Mouse (Mus musculus): ENCODE results near the gene Mpi. TPM values are rescaled to one million over a fixed set of nuclear protein-coding genes. Genes with fewer than 3 reads are reported as not detected.

Gene Mpi
- polyA plus RNA-seq, 1 experiment from 2014 or later: 81.2 TPM

DNA sequence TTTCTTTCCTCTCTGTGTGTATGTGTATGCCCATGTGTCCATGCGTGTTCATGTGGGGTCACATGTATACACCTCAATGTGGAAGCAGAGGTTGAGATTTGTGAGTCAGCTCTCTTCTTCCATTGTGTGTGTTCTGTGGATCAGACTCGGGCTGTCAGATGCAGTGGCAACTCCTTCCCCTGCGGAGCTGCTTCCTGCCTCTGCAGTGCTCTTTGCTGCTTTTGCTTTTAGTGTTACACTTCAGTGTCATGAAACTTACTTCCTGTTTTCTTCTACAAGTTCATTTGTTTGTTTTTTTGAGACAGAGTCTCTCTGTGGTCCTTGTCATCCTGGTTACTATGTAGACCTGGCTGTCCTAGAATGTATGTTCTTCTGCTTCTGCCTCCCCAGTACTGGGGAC lies 32.4 kb upstream of the Mpi start:
- 93% methylated on average over 3 of the region's 3 CpGs for WGBS
- Histone ChIP-seq H3K27me3 (replicated peaks) (no peaks in the 10 kb centered on the region), H3K27ac (no peak overlapping the region), H3K4me1 (peaks cover 8% of the 10 kb centered on the region), H3K4me2 (no peak overlapping the region), H3K9ac (no peak overlapping the region), H3K9me3 (no peaks in the 10 kb centered on the region), H3K4me3 (no peak overlapping the region), H3K36me3 (replicated peaks) (peaks cover 28% of the 10 kb centered on the region)
- no peak for ATAC-seq (replicated peaks)

DNA sequence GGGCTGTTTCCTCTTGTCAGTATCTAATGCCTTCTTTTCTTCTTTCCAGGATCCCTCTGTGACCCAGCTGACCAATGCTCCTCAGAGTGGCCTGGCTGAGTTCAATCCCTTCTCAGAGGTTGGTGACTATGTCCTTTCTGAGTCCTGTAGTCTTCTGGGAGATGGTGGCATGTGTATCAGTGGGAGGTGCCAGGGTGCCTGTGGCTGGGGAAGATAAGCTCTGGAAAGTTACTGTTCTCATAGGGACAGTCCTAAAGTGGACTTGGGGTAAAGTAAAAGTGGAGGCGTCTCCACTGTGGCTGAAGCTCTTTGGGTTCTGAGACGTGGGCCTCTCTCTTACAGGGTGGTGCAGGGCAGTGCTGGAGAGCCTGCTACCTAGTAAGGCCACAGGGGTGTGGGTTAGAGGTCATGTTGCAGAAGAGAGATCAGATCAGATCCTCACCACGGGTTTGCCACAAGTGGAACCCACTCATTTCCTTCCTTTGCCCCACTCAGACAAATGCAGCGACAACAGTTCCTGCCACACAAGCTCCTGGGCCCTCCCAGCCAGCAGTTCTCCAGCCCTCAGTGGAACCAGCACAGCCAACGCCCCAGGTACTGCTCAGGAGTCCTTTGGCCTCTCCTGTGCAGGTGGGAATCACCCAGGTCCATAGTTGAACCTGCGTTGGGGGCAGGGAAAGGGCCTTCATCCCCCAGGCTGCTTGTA lies 24.7 kb upstream of the Mpi start:
- no peaks in the 10 kb centered on the region for H3K27me3 ChIP-seq (replicated peaks)
- H3K9me3 ChIP-seq: no peaks in the 10 kb centered on the region
- no peak overlapping the region for H3K27ac ChIP-seq
- H3K9ac ChIP-seq: no peak overlapping the region
- H3K4me2 ChIP-seq: no peak overlapping the region
- ATAC-seq (replicated peaks): no peak
- H3K4me3 ChIP-seq: no peak overlapping the region
- no peaks in the 10 kb centered on the region for H3K4me1 ChIP-seq
- peaks cover 40% of the 10 kb centered on the region for H3K36me3 ChIP-seq (replicated peaks)
- WGBS: 91% methylated on average over 6 of the region's 6 CpGs

DNA sequence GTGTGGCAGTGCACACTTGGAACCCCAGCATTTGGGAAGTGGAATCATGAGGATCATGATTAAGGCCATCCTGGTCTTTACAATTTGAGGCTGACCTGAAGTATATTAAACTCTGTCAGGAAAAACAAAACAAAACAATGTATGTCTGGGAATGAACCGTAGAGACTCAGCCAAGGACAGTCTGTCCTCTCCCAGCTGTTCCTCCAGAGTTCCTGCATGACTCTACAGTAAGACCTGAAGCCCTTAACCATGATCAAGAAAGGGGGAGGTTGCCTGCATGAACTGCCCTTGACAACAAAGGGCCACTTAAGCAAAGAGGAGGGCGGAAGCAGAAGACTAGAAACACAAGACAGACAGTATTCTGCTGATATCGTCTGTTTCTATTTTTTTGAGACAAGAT lies 23.0 kb upstream of the Mpi start:
- ATAC-seq (replicated peaks): no peak
- 81% methylated on average over 3 of the region's 3 CpGs for WGBS
- Histone ChIP-seq H3K4me2 (no peak overlapping the region), H3K9me3 (no peaks in the 10 kb centered on the region), H3K36me3 (replicated peaks) (peaks cover 30% of the 10 kb centered on the region), H3K4me3 (no peak overlapping the region), H3K4me1 (no peaks in the 10 kb centered on the region), H3K9ac (no peak overlapping the region), H3K27me3 (replicated peaks) (no peaks in the 10 kb centered on the region), H3K27ac (no peak overlapping the region)

DNA sequence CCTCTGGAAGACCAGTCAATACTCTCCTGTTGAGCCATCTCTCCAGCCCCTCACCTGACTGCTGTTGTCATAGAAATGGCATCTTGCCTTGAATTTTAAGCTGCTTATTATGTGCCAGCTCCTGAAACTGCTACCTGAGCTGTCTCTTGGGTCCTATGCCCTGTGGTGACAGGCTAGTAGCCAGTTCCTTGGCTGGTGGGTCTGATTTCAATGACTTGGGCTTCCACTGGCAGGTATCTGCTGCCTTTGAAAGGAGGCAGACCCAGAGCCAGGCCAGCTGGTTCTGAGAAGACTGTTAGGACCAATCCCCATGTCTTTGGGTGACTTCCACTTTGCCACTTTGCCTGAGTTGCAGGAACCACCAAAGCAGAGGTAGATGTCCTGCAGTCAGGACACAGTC lies 21.8 kb upstream of the Mpi start:
- H3K4me3 ChIP-seq: no peak overlapping the region
- H3K4me1 ChIP-seq: no peaks in the 10 kb centered on the region
- no peak overlapping the region for H3K4me2 ChIP-seq
- H3K27me3 ChIP-seq (replicated peaks): no peaks in the 10 kb centered on the region
- H3K9ac ChIP-seq: no peak overlapping the region
- no peak overlapping the region for H3K27ac ChIP-seq
- no peaks in the 10 kb centered on the region for H3K9me3 ChIP-seq
- H3K36me3 ChIP-seq (replicated peaks): peaks cover 26% of the 10 kb centered on the region; the same call in 1 of the 2 replicates
- no peak for ATAC-seq (replicated peaks)

DNA sequence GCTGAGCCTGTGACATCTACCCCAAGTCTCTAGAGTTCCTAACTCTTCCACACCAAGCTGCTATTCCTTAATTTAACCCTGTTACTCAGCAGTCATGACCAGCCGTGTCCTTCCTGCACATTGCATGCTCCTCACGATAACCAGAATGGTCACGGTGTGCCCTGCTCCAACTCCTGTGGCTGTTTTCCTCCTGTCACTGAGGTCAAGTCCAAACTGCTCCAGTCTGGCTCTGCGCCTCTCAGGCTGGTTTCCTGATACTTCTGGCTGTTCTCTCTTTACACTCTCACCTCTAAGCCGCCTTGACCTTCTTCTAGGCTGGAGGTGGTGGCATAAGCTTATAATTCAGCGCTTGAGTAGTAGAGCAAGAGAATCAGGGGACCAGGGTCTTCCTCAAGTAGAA lies 15.9 kb upstream of the Mpi start:
- H3K36me3 ChIP-seq (replicated peaks): 0 out of 2 replicates have a peak, but pooled peaks cover 12% of the 10 kb centered on the region
- no peaks in the 10 kb centered on the region for H3K27me3 ChIP-seq (replicated peaks)
- no peaks in the 10 kb centered on the region for H3K9me3 ChIP-seq
- 96% methylated on average over 6 of the region's 6 CpGs for WGBS
- H3K4me3 ChIP-seq: no peak overlapping the region
- no peak for ATAC-seq (replicated peaks)
- no peak overlapping the region for H3K9ac ChIP-seq
- H3K4me2 ChIP-seq: no peak overlapping the region
- 0 out of 2 replicates have a peak, but pooled peaks cover 5% of the 10 kb centered on the region for H3K4me1 ChIP-seq
- H3K27ac ChIP-seq: no peak overlapping the region

DNA sequence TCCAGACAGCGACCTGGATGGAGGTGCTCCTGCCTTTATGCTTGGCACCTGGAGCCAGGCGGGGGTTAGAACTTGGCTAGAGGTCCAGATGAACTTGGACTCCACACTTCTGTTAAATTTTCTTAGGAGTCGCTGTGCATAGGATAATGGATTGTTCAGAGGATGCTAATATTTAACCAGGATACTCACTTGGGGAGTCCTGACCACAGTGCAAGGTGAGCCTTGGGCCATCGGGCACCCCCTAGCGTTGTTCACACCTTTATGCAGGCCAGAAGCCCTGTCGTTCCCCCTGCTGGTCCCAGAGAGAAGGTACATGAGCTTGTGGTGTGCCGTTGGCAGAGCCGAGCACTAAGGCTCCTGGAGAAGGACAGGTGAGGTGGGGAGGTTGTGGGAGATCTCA lies 14.3 kb upstream of the Mpi start:
- no peak overlapping the region for H3K4me2 ChIP-seq
- H3K9me3 ChIP-seq: no peaks in the 10 kb centered on the region
- 0 out of 2 replicates have a peak, but pooled peaks cover 12% of the 10 kb centered on the region for H3K36me3 ChIP-seq (replicated peaks)
- H3K27ac ChIP-seq: no peak overlapping the region
- ATAC-seq (replicated peaks): no peak
- H3K4me3 ChIP-seq: no peak overlapping the region
- no peak overlapping the region for H3K9ac ChIP-seq
- WGBS: 68% methylated on average over 8 of the region's 8 CpGs
- peaks cover 19% of the 10 kb centered on the region for H3K4me1 ChIP-seq
- no peaks in the 10 kb centered on the region for H3K27me3 ChIP-seq (replicated peaks)

DNA sequence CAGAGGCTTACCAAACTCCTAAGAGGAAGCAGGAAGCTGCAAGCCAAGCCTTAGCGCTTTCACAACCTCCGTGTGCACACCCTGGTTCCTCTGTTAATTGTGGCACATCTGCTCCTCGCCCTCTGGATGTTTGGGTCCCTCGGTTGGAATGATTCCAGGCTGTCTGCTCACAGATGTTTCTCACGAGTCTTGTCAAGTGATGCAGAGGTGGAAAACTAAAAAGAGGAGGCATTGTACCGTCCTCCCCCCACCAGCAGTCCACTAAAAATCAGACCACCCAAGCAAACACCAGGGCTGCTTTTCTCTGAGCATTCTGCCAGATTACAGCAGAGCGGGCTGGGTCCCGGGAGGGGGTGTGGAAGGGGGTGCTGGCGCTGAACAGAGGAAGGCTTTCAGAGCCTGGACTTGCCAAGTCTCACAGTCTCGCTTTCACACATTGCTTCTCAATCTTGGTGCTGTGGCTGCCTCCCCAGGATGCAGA lies 13.2 kb upstream of the Mpi start:
- H3K27ac ChIP-seq: peak overlapping the region; percentile 51; the same call in 1 of the 2 replicates
- ATAC-seq (replicated peaks): no peak
- no peaks in the 10 kb centered on the region for H3K9me3 ChIP-seq
- H3K4me1 ChIP-seq: peaks cover 27% of the 10 kb centered on the region
- no peak overlapping the region for H3K4me2 ChIP-seq
- no peak overlapping the region for H3K4me3 ChIP-seq
- no peak overlapping the region for H3K9ac ChIP-seq
- WGBS: 55% methylated on average over 10 of the region's 10 CpGs
- 0 out of 2 replicates have a peak, but pooled peaks cover 6% of the 10 kb centered on the region for H3K36me3 ChIP-seq (replicated peaks)
- no peaks in the 10 kb centered on the region for H3K27me3 ChIP-seq (replicated peaks)

DNA sequence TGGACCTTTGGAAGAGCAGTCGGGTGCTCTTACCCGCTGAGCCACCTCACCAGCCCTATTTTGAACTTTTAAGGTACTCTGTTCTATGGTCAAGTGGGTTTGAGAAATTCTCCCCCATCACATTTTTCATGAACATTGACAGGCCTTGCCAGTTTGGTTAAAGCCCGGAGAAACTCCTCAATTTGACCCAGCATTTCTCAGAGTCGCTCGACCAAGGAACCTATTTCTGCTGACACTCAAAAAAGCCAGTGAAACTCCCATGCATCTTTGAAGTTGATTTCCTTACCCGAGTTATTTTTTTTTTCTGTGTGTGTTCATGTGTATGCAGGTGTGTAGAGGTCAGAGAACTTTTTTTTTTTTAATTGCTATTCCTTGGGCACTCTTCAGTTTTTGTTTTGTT lies 12.0 kb upstream of the Mpi start:
- Histone ChIP-seq H3K4me3 (no peak overlapping the region), H3K27ac (no peak overlapping the region), H3K9me3 (no peaks in the 10 kb centered on the region), H3K4me2 (no peak overlapping the region), H3K4me1 (peaks cover 32% of the 10 kb centered on the region), H3K27me3 (replicated peaks) (no peaks in the 10 kb centered on the region), H3K9ac (no peak overlapping the region), H3K36me3 (replicated peaks) (0 out of 2 replicates have a peak, but pooled peaks cover 6% of the 10 kb centered on the region)
- no peak for ATAC-seq (replicated peaks)
- 91% methylated on average over 6 of the region's 6 CpGs for WGBS

DNA sequence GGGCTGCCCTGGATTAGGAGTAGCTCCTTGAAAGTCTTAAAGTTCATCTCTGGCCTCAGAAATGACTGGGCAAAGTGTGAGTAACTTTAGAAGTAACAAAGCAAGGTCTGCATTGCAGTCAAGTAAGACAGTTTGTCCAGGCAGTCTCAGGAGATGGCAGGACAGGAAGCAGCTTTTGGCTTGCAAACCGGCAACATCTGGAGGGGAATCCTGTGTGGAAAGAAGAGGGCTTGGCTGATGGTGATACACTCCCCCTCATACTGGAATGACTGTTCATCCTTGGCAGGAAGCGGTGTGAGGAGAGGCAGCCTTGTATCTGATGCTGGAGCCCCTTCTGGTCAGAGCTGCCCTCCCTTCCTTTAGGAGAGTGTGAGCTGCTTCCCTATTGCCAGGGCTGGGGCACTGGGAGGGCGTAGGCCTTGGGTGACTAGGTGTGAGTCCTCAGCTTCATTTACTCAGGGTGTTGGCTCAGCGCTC lies 10.4 kb upstream of the Mpi start:
- no peak overlapping the region for H3K4me2 ChIP-seq
- H3K9ac ChIP-seq: no peak overlapping the region
- no peaks in the 10 kb centered on the region for H3K36me3 ChIP-seq (replicated peaks)
- H3K27me3 ChIP-seq (replicated peaks): peaks cover 3% of the 10 kb centered on the region; the same call in 1 of the 2 replicates
- 81% methylated on average over 4 of the region's 4 CpGs for WGBS
- no peaks in the 10 kb centered on the region for H3K9me3 ChIP-seq
- H3K27ac ChIP-seq: no peak overlapping the region
- H3K4me3 ChIP-seq: no peak overlapping the region
- peaks cover 32% of the 10 kb centered on the region for H3K4me1 ChIP-seq
- no peak for ATAC-seq (replicated peaks)

DNA sequence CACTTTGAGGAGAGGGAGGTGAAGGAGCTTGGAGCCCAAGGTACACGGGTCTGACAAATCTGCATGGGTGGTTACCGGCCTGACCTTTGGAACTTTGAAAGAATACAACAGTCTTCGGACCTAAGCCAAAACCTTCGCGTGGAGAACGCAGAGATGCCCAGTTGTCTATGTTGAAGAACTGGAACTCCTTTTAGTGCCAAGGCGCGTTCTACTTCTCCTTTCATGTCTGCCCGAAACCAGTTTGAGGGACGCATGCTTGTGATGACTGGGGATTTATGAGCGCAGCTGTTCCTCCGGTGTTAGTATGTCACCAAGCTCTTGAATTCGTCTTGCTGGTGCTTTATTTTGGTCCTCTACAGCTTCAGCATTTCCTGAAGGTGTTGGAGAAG lies 9.1 kb upstream of the Mpi start:
- 0 out of 2 replicates have a peak overlapping the region, but pooled peaks have one; percentile 4 for H3K9ac ChIP-seq
- peak overlapping the region; percentile 74 for H3K4me3 ChIP-seq
- H3K27me3 ChIP-seq (replicated peaks): peaks cover 3% of the 10 kb centered on the region; the same call in 1 of the 2 replicates
- peak overlapping the region; percentile 83 for H3K4me2 ChIP-seq
- H3K4me1 ChIP-seq: peaks cover 32% of the 10 kb centered on the region
- no peaks in the 10 kb centered on the region for H3K9me3 ChIP-seq
- ATAC-seq (replicated peaks): no peak
- 80% methylated on average over 13 of the region's 13 CpGs for WGBS
- no peaks in the 10 kb centered on the region for H3K36me3 ChIP-seq (replicated peaks)
- no peak overlapping the region for H3K27ac ChIP-seq

DNA sequence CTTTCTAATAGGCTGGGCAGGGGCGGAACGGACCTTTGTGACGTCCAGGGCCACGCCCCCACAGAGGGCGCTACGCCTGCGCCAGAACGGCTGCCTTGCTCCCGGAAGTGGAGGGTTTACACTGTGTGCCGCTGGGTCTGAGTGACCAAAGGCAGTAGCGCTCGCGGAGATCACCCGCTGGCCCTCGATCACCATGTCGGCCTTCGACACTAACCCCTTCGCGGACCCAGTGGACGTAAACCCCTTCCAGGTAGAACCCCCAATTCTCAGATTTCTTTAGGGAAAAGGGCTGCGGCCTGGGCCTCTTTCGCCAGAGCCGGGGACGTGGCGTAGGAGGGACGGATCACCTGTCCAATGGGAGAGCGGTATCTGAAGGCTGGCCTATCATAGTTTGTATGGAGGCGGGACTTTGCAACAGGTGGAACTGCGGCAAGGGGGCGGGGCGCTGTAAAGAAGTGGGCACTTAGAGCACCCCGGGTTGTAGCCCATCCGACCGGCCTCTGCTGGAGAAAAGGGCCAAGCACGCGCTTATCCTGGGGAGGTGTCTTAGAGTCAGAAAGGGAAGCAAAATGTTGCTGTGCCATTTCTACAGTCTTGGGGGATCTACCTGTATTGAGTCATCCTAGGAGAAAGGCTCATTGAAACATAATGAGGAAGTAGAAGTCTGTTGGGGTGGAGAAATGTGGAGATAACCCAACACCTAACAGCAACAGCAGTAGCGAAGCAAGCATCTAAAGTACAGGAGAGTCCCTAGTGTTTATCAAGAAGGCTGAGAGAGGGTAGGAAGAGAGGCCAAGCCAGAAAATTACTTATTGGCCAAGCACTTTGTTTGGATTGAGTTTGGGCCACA lies 8.5 kb upstream of the Mpi start, which contains the start of gene Scamp2:
Gene Scamp2, plus strand, starts transcription at position 83 of the 850 bp plus-strand sequence.
- ATAC-seq (replicated peaks): peak; percentile 100
- Histone ChIP-seq H3K9me3 (no peaks in the 10 kb centered on the region), H3K4me2 (peak within 1 kb of the TSS; percentile 83), H3K4me1 (peaks cover 32% of the 10 kb centered on the region), H3K4me3 (peak within 1 kb of the TSS; percentile 74), H3K9ac (peak within 1 kb of the TSS; percentile 70), H3K27ac (peak within 1 kb of the TSS; percentile 82), H3K27me3 (replicated peaks) (peaks cover 3% of the 10 kb centered on the region; the same call in 1 of the 2 replicates), H3K36me3 (replicated peaks) (no peaks in the 10 kb centered on the region)
- under 1% methylated on average over 37 of the region's 37 CpGs for WGBS

DNA sequence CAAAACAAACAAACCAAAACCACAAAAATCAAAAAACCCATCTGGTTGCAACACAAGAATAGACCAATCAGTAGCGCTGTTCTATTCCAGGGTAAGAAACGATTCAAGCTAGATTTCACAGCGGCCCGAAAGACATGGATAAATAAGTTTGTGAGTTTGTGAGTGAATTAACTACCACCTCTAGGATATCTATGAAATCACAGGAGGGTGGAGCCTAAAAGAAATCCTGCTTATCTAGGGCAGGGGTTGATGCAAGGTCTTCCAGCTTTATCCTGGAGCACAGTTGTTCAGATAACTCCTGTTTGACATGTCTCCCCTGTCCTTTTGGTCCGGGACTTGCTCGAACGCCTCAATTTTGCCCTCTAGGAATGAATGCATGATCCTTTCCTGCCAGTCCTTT lies 7.7 kb upstream of the Mpi start:
- peak; percentile 7; the same call in 1 of the 2 replicates for ATAC-seq (replicated peaks)
- peak overlapping the region; percentile 83 for H3K4me2 ChIP-seq
- peak overlapping the region; percentile 74 for H3K4me3 ChIP-seq
- WGBS: 22% methylated on average over 7 of the region's 7 CpGs
- H3K27ac ChIP-seq: peak overlapping the region; percentile 82
- no peaks in the 10 kb centered on the region for H3K36me3 ChIP-seq (replicated peaks)
- H3K9me3 ChIP-seq: no peaks in the 10 kb centered on the region
- H3K27me3 ChIP-seq (replicated peaks): peaks cover 3% of the 10 kb centered on the region; the same call in 1 of the 2 replicates
- peak overlapping the region; percentile 70 for H3K9ac ChIP-seq
- H3K4me1 ChIP-seq: peaks cover 32% of the 10 kb centered on the region

Measured in midbrain, embryonic 15.5 days (tissue).